Mouse (Mus musculus) lung, postnatal 0 days (tissue): ENCODE data around the gene Gm11562. TPM values are rescaled to one million over a fixed set of nuclear protein-coding genes. Genes with fewer than 3 reads are reported as not detected.
"Not testable (repeated sequence)": the region's sequence is repeated elsewhere in the genome, so short reads cannot be mapped to it uniquely, and the experiment has no call there.

ENCODE experiments used
- ATAC-seq: fragments of 200-750 bp; cut with Nextera tagmentation; 2 replicates; pipeline ENCODE4 v1.8.0; 2017; ENCODE audit warnings: moderate library complexity
- DNase-seq: peaks from one replicate; pipeline ENCODE4 v3.0.0-alpha.2; 2016; ENCODE audit warnings: low spot score
- H3K27ac ChIP-seq: fragments of 300-500 bp; sonication (generic); 2 replicates; pipeline ENCODE4 v1.5.1; 2014; ENCODE audit warnings: antibody characterized with exemption, mild to moderate bottlenecking, low read length, mixed read lengths
- H3K27me3 ChIP-seq: fragments of 300-500 bp; sonication (generic); replicated peaks from 2 replicates; pipeline ENCODE4 v1.6.1; 2014; ENCODE audit warnings: low read length, mixed read lengths; ENCODE audit not compliant: insufficient read depth
- H3K36me3 ChIP-seq: fragments of 300-500 bp; sonication (generic); 2 replicates; pipeline ENCODE4 v1.6.1; 2014; ENCODE audit warnings: low read length, mixed read lengths; ENCODE audit not compliant: insufficient read depth
- H3K4me1 ChIP-seq: fragments of 300-500 bp; sonication (generic); 2 replicates; pipeline ENCODE4 v1.6.1; 2014; ENCODE audit warnings: antibody characterized with exemption, low read depth, low read length, mixed read lengths; ENCODE audit not compliant: insufficient read depth
- H3K4me2 ChIP-seq: fragments of 300-500 bp; sonication (generic); replicated peaks from 2 replicates; pipeline ENCODE4 v1.6.1; 2014; ENCODE audit warnings: low read depth, mild to moderate bottlenecking, low read length, moderate library complexity, mixed read lengths
- H3K4me3 ChIP-seq: fragments of 300-500 bp; sonication (generic); 2 replicates; pipeline ENCODE4 v1.5.1; 2014; ENCODE audit warnings: low read depth, low read length
- H3K9ac ChIP-seq: fragments of 300-500 bp; sonication (generic); replicated peaks from 2 replicates; pipeline ENCODE4 v1.6.1; 2014; ENCODE audit warnings: low read depth, mild to moderate bottlenecking
- H3K9me3 ChIP-seq: fragments of 300-500 bp; sonication (generic); 2 replicates; pipeline ENCODE4 v1.6.1; 2016; ENCODE audit warnings: low read length, mixed read lengths
- CTCF ChIP-seq: IDR thresholded peaks from 2 replicates; pipeline ENCODE4 v1.5.1; 2016; ENCODE audit warnings: antibody characterized with exemption, mild to moderate bottlenecking
- EP300 ChIP-seq: IDR thresholded peaks from 2 replicates; pipeline ENCODE4 v1.6.1; 2016; ENCODE audit warnings: antibody characterized with exemption, mild to moderate bottlenecking, control low read depth
- WGBS: fragments of 180-500 bp; shearing (Covaris S2); extraction: QIAGEN DNeasy Blood & Tissue Kit; methylation state at CpG from one replicate; pipeline ENCODE4 v1.1.7; 2014; 5-methylcytosine and 5-hydroxymethylcytosine counted together
- polyA plus RNA-seq: library from polyadenylated mRNA; unstranded; fragments of >200 nt; fragmentation: Nextera tagmentation; extraction: Ambion mirVana; gene quantifications from 2 replicates; pipeline ENCODE4 v1.2.1, GENCODE M21; 2015

Gm11562 gene
- polyA plus RNA-seq, 1 experiment from 2014 or later: not detected

DNA sequence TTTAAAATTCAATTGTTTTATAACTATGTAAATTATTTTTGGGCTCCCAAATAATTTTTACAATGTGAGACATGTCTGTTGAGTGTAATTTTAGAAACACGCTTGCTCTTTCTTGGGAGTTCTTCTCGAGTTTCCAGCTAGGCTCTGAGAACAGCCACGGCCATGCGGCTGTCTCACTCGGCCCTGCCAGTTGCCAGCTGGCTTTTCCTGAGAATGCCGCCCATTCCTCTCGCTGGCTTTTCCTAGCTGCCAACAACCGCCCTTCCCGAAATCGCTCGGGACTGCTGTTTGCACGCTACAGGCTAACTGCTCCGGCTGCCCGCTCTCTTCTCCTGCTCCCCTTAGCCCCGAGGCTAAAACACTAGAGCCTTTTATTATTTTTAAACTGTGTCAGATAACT lies 26.2 kb upstream of the Gm11562 start:
- ATAC-seq: no peak
- H3K36me3 ChIP-seq: no peaks in the 10 kb centered on the region
- H3K9me3 ChIP-seq: no peaks in the 10 kb centered on the region
- TF ChIP-seq CTCF (no peak), EP300 (no peak)
- no peak overlapping the region for H3K4me3 ChIP-seq
- WGBS: 84% methylated on average over 15 of the region's 15 CpGs
- no peak overlapping the region for H3K4me2 ChIP-seq
- H3K4me1 ChIP-seq: no peaks in the 10 kb centered on the region
- H3K27me3 ChIP-seq: no peaks in the 10 kb centered on the region
- H3K9ac ChIP-seq: no peak overlapping the region
- H3K27ac ChIP-seq: no peak overlapping the region
- DNase-seq: no peak

DNA sequence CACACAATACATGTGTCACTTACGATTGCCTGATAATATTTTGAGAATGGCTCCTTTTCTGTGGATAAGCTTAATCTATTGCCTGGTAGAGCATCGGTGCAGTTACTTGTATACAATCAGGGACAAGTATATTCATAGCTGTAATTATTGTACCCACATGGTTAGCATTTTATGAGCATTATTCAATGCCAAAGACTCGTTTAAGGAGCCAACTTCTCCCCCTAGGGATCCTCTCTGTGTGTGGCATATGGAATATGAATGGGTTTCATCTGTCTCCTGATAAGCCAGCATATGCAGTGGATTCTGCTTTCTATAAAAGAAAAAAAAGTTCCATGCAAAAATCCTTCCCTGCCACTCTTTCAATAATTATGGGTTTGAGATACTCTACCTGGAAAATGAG lies 24.1 kb upstream of the Gm11562 start:
- no peak overlapping the region for H3K4me3 ChIP-seq
- no peak overlapping the region for H3K9ac ChIP-seq
- H3K9me3 ChIP-seq: no peaks in the 10 kb centered on the region
- no peaks in the 10 kb centered on the region for H3K36me3 ChIP-seq
- ATAC-seq (no peak), DNase-seq (no peak)
- H3K4me2 ChIP-seq: no peak overlapping the region
- WGBS: 73% methylated on average over 3 of the region's 3 CpGs
- TF ChIP-seq CTCF: no peak
- no peak for TF ChIP-seq EP300
- H3K4me1 ChIP-seq: no peaks in the 10 kb centered on the region
- no peaks in the 10 kb centered on the region for H3K27me3 ChIP-seq
- H3K27ac ChIP-seq: no peak overlapping the region

DNA sequence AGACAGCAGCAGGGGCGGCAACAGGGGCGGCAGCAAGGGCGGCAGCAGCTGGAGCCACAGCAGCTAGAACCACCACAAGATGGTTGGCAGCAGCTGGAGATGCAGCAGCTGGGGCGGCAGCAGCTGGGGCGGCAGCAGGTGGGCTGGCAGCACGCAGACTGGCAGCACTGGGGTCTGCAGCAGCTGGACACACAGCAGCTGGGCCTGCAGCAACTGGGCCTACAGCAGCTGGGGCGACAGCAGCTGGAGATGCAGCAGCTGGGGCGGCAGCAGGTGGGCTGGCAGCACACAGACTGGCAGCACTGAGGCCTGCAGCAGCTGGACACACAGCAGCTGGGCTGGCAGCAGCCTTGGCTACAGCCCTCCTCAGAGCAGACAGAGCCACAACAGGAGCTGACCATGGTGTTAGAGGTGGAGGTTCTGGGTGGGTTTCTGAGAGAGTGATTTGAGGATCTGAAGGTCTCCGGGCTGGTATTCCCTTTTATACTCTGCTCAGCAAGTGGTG lies 23.5 kb upstream of the Gm11562 start, which contains the start of gene Krtap4-7:
TSS of gene Krtap4-7 (minus strand) at position 455 of the 505 bp plus-strand sequence.
- not testable (repeated sequence) for H3K27ac ChIP-seq, H3K9me3 ChIP-seq, H3K27me3 ChIP-seq, H3K4me3 ChIP-seq, H3K9ac ChIP-seq, ATAC-seq, H3K4me1 ChIP-seq, H3K36me3 ChIP-seq, DNase-seq, H3K4me2 ChIP-seq
- WGBS: 70% methylated on average over 9 of the region's 9 CpGs

DNA sequence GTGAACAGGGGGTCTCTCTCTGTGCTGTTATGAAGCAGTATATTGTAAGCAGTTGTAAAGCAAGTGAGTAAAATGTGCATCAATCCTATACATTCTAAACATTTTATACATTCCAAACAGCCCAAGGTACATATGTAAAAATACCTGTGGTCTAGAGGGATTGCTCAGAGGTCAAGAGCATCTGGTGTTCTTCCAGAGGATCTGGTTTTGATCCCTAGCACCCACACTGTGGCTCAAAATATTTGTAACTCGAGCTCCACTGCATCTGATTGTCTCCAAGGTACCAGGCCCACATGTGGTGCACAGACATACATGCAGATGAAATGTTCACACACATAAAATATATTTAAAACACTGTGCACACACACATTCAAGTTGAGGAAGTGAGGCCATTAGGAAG lies 20.7 kb upstream of the Gm11562 start:
- TF ChIP-seq EP300 (no peak), CTCF (no peak)
- no peak overlapping the region for H3K4me3 ChIP-seq
- ATAC-seq: no peak

DNA sequence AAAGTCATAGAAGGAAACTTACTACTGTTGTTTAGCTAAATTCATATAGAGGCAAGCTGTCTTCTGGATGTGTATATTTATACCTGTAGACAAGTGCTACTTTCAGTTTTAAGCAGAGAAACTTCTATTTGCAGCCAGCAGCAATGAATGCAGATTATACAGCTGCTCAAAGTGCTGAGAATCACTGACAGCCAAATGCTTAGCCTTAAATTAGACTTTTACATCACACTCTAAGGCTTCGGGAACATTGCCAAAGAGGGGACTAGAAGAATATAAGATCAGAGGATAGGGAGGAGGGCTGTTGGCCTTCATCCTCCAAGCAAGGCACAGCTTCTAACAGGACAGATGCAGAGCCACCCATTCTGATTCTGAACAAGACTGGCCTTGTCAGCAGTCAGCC lies 16.9 kb upstream of the Gm11562 start:
- 45% methylated on average over 1 of the region's 1 CpGs for WGBS
- ATAC-seq: no peak

More for the DNA sequence above, 20.7 kb upstream of the Gm11562 start:
- no peaks in the 10 kb centered on the region for H3K27me3 ChIP-seq
- H3K4me2 ChIP-seq: no peak overlapping the region
- no peaks in the 10 kb centered on the region for H3K9me3 ChIP-seq
- DNase-seq: no peak
- H3K27ac ChIP-seq: no peak overlapping the region
- 19% methylated on average over 1 of the region's 1 CpGs for WGBS
- no peak overlapping the region for H3K9ac ChIP-seq
- H3K4me1 ChIP-seq: no peaks in the 10 kb centered on the region
- no peaks in the 10 kb centered on the region for H3K36me3 ChIP-seq

GRCm38 (mm10) chr11:99634653-99635134 lies 14.5 kb upstream of the Gm11562 start, which contains the start of gene Krtap4-2:
TSS of gene Krtap4-2 (minus strand) at chr11:99635084.
- no peak within 1 kb of the TSS for H3K4me3 ChIP-seq
- H3K27ac ChIP-seq: no peak within 1 kb of the TSS
- 36% methylated on average over 8 of the region's 8 CpGs for WGBS
- ATAC-seq: no peak
- DNase-seq: no peak
- no peaks in the 10 kb centered on the region for H3K27me3 ChIP-seq
- H3K4me2 ChIP-seq: no peak within 1 kb of the TSS
- H3K9me3 ChIP-seq: no peaks in the 10 kb centered on the region
- H3K9ac ChIP-seq: no peak within 1 kb of the TSS
- no peaks in the 10 kb centered on the region for H3K4me1 ChIP-seq
- TF ChIP-seq CTCF: no peak
- no peak for TF ChIP-seq EP300
- no peaks in the 10 kb centered on the region for H3K36me3 ChIP-seq

More for the DNA sequence above, 16.9 kb upstream of the Gm11562 start:
- H3K9ac ChIP-seq: no peak overlapping the region
- TF ChIP-seq EP300 (no peak), CTCF (no peak)
- no peak overlapping the region for H3K4me2 ChIP-seq
- H3K36me3 ChIP-seq: no peaks in the 10 kb centered on the region
- no peaks in the 10 kb centered on the region for H3K9me3 ChIP-seq
- H3K4me3 ChIP-seq: no peak overlapping the region
- no peak overlapping the region for H3K27ac ChIP-seq
- H3K27me3 ChIP-seq: no peaks in the 10 kb centered on the region
- H3K4me1 ChIP-seq: no peaks in the 10 kb centered on the region
- DNase-seq: no peak

- Histone ChIP-seq H3K36me3 (no peaks in the 10 kb centered on the region), H3K4me1 (no peaks in the 10 kb centered on the region), H3K27me3 (no peaks in the 10 kb centered on the region), H3K9me3 (no peaks in the 10 kb centered on the region), H3K4me2 (no peak overlapping the region), H3K4me3 (no peak overlapping the region), H3K9ac (no peak overlapping the region), H3K27ac (no peak overlapping the region)
- 62% methylated on average over 2 of the region's 2 CpGs for WGBS
- no peak for DNase-seq
- ATAC-seq: no peak
- TF ChIP-seq CTCF (no peak), EP300 (no peak)
Observed at GRCm38 (mm10) chr11:99633293-99633692, 13.1 kb upstream of the Gm11562 start.
